Mouse (Mus musculus): ENCODE data around the gene Tex29. TPM values are rescaled to one million over a fixed set of nuclear protein-coding genes. Genes with fewer than 3 reads are reported as not detected.
"Not testable (repeated sequence)": the region's sequence is repeated elsewhere in the genome, so short reads cannot be mapped to it uniquely, and the experiment has no call there.

Tex29 gene
- total RNA-seq, 2 experiments from 2014 or later = not detected

DNA sequence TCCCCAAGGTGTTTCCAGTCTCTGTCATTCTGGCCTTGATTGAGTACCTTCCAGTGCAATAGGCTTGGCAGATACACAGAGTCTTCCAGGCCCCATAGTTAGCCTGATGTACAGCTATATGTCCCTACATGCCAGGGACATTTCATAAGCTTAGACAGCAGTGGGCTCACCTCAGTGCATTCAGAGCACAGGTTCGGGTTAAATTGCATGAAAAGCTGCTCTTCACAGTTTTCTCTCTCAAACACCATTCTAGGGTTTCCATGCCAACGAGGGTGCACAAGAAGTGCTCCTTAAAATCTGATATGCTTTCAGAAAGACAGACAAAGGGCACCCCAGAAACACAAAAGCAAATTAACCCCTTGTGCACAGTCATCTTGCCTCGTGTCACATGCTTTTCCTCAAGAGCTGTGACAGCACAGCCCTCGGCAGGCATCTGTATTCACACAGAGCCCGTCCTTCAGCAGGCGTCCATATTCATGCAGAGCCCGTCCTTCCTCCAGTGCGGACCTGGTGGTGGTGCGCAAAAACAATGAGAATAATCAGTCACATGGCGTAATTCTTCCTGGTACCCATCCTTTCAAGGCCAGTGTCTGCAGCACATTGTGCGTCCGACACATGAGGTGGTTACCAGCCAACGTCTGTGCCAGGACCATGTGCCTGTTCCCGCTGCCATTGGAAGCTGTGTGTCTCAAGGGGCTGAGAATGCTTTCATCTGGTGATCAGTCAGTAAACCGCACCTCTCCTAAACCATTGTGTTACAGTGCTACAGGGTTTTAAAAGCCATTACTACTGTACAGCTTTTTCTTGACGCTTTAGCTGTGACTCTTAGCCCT is 9.8 kb upstream of the Tex29 start:
- no peak for ATAC-seq (ENCODE audit: poor library complexity, severe bottlenecking)

GRCm38 (mm10) chr8:11831174-11831573 is 9.1 kb upstream of the Tex29 start:
- ATAC-seq (ENCODE audit: poor library complexity, severe bottlenecking) = no peak

DNA sequence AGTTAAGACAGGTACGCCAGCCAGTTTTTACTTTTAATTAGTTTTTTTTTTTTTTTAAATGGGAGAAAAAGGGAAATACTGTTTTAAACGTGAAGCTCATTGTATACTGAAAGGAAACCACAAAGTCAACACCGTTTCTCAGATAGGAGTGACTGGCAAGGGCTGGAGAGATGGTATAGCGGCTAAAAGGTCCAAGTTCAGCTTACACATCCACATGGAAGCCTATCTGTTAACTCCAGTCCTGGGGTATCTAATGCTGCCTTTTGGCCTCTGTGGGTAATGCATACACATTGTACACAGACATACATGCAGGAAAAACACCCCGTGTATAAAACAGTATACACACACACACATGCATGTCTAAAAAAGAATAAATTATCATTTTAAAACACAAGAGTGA is 8.3 kb upstream of the Tex29 start:
- ATAC-seq (ENCODE audit: poor library complexity, severe bottlenecking) = no peak

GRCm38 (mm10) chr8:11833157-11833556 is 7.1 kb upstream of the Tex29 start:
- no peak for ATAC-seq (ENCODE audit: poor library complexity, severe bottlenecking)

DNA sequence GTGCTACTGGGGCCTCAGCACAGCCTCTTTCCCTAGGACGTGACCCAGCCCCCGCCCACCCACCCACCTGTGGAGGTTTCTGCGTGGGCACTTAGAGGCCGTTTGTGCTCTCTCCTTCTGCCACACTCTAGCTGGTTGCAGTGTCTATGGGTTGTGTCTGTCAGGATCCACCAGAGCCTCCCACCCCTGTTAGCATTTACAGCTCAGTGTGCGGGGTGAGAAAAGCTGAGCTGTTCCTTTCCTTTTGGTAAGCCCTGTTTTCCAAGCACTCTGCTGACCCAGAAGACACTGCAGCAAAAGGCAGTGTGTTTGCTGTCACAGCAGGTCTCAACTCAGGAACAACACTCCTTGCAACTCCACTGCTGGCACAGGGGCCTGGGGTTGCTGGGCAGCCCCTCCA is 6.1 kb upstream of the Tex29 start:
- ATAC-seq (ENCODE audit: poor library complexity, severe bottlenecking) = no peak

GRCm38 (mm10) chr8:11834691-11835090 is 5.6 kb upstream of the Tex29 start:
- ATAC-seq (ENCODE audit: poor library complexity, severe bottlenecking) = no peak

DNA sequence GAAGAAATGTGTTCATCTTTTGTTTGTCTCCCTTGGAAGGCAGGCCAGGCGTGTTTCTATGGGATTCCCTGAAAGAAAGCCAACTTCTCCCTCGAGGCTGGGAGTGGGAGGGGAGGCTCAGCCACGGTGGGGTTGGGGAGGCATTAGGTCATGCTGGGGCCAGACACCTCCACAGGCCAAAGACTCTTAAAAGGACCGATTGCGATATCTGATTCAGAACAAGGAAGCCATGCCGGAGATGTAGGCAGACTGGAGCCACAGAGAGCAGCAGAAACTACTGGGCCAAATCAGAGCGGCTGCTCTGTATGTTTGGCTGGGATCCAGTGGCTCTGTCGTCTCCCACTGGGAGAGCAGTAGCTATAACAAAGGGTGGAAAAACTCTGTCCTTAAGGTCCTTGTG is 1.3 kb downstream of the Tex29 start:
- ATAC-seq (ENCODE audit: poor library complexity, severe bottlenecking) = no peak

- no peak for ATAC-seq (ENCODE audit: poor library complexity, severe bottlenecking)
These were observed 2.5 kb downstream of the Tex29 start for GRCm38 (mm10) chr8:11842757-11843156.

DNA sequence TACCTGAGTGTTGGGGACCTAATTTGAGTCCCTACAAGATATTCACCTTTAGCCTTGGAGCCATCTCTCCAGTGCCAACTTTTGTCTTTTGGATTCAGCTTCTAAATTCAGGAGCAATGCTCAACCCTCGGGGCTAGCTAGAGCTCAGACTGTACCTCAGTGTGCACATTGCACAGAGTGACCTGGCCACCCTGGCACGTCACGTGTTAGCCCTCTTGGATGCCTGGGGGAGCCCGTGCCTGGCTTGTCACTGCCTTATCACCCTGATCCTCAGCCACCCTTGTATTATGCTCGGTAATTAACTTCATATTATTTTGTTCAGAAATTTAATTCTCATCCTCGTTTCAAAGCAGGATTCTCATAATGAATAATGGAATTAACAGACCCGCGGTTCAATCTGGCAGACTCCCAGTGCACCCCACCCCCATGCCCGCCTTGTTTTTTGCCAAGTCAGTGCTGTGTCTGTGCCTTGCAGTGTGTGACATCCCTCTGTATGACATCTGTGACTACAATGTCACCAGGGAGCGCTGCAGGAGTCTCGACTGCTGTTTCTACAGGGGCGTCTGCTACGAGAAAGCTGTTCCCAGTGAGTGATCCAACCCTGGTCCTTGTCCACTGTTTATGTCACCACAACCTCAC is 3.5 kb downstream of the Tex29 start:
- ATAC-seq (ENCODE audit: poor library complexity, severe bottlenecking) = no peak

GRCm38 (mm10) chr8:11844316-11844685 is 4.0 kb downstream of the Tex29 start:
- ATAC-seq (ENCODE audit: poor library complexity, severe bottlenecking) = no peak

GRCm38 (mm10) chr8:11846807-11847206 is 6.5 kb downstream of the Tex29 start:
- ATAC-seq (ENCODE audit: poor library complexity, severe bottlenecking) = no peak

DNA sequence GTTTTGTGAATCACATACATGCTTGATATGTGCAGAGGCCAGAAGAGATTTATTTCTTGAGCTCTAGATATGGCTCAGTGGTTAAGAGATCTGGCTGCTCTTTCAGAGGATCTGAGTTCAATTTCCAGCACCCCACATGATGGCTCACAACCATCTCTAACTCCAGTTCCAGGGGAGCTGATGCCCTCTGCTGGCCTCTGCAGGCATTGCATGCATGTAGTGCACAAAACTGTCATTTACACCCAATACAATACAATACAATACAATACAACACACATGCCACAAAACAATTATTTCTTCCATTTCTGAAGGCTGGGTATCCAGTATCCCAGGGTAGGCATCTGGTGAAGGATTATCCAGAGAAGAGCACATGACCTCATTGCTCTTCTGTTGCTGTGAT is 27.6 kb downstream of the Tex29 start:
- ATAC-seq (ENCODE audit: poor library complexity, severe bottlenecking) = no peak

DNA sequence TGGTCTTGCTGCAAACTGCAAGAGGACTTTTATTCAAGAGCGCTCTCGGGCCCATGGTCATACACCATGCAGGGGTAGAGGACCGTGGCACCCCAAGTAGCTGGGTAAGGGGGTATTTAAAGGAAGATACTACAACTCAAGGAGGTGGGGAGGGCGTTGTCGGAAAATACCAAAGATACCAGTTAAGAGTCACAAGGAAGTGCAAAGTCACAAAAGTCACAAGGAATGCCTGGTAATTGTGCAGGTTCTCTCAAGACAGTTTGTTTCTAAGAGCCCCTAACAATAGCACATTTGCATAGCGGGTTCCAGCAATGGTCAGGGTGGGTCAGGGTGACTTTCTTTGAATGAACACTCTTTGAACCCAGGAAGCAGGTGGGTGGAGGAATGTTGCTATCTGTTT is 34.0 kb downstream of the Tex29 start:
- ATAC-seq (ENCODE audit: poor library complexity, severe bottlenecking) = not testable (repeated sequence)

DNA sequence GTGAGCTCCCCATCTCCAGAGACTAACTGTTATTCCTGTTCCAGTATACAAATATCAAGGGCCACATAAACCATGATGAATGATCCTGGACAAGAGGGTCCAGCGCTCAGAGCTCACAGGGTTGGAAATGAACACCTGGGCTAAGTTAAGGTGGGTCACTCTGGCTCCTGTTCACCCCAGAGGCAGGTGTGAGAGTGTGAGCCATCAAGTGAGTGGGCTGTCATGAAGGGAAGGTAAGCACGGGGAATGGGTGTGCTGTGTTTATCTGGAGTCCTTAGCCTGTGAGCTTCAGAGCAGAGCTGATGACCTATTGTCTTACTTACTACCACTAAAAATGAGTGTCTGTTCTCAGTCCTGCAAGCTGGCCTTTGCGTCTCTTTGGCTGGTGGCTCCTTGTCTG is 44.4 kb downstream of the Tex29 start:
- no peak for ATAC-seq (ENCODE audit: poor library complexity, severe bottlenecking)

DNA sequence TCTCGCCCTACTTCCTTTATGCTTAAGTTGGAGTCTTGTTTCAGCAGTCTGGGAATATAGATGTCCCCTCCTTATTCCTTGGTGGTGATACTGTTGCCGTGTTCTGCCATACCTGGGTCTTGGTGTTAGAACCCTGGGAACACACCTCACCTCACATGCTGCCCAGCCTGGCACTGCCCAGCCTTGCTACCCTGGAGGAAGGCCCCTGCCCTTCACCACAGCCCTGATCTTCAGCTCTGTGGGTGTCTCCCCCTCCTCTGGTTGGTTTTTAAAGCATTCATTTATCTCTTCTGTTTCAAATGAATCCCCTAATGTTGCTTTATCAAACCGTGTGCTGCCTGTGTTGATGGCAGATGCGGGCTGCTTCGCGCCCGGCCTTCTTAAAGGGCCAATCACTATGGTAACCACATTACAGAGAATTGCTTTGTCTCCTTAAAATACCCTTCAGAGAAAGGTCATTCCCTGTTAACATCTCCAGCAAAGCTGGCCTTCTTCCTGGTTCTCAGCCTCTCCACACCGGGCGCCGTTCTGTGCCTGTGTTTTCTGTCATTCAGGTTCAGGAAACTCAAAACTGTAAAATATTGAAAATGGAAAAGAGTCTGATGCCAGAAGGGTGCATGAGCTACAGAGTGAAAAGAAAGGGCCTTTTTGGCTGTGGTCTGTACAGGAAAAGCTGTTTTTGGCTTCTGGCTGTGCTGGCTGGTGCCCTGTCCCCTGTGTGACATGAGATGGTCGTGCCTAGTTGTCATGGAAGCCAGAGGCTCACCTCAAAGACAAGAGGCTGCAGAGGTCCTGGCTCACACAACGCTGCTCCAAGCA is 45.8 kb downstream of the Tex29 start:
- ATAC-seq (ENCODE audit: poor library complexity, severe bottlenecking) = no peak

GRCm38 (mm10) chr8:11886824-11887223 is 46.5 kb downstream of the Tex29 start:
- no peak for ATAC-seq (ENCODE audit: poor library complexity, severe bottlenecking)

DNA sequence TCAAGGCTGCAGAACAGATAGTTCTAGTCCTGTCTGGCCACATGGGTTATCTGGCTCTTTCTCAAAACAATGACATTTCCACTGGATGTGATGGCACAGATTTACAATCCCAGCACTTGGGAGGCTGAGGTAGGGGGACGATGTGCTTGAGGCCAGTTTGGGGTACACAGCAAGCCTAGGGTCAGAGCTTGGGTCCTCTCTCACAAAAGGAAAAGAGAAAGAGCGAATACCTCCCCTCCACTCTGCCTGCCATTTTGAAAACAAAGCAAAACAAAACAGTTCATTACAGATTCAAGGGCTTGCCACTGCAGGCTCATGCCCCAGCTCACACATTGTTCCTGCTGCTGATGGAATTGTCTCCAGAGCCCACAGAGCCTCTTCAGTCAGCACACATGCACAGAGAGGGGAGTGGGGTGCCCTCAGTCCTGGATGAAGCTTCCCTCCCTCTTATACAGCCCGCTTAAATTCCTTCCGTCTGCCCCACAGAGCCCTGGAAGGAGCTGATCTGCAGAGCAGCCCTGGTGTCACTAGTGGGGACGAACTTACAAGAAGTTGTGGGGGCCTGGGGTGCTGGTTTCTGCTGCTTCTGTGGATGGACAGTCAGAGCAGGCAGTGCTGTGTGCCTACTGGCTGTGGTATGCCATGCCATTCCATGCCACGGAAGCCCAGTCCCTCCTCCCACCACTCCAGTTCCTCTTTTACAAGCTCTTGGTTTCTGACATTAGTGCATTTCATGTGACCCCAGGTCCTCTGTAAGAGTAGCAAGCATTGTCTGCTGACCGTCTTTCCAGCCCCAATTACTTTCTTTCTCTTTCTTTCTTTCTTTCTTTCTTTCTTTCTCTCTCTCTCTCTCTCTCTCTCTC is 49.1 kb downstream of the Tex29 start:
- ATAC-seq (ENCODE audit: poor library complexity, severe bottlenecking) = no peak

DNA sequence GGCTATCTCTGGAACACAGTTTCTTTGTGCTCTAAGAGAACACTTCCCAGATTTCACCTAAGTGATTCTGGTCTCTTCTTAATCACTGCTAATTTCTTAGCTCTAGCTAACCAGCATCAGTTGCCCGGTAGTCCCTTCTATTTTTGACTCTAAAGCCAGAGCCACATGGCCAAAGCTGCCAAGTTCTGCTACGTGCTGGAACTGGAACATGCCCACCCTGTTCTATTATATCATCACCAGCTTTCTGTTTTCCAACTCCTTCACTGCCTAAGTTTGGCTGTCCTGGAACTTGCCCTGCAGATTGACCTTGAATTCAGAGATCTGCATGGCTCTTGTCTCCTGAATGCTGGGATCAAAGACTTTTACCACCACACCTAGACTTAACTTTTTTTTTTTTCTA is 52.5 kb downstream of the Tex29 start:
- ATAC-seq (ENCODE audit: poor library complexity, severe bottlenecking) = no peak

DNA sequence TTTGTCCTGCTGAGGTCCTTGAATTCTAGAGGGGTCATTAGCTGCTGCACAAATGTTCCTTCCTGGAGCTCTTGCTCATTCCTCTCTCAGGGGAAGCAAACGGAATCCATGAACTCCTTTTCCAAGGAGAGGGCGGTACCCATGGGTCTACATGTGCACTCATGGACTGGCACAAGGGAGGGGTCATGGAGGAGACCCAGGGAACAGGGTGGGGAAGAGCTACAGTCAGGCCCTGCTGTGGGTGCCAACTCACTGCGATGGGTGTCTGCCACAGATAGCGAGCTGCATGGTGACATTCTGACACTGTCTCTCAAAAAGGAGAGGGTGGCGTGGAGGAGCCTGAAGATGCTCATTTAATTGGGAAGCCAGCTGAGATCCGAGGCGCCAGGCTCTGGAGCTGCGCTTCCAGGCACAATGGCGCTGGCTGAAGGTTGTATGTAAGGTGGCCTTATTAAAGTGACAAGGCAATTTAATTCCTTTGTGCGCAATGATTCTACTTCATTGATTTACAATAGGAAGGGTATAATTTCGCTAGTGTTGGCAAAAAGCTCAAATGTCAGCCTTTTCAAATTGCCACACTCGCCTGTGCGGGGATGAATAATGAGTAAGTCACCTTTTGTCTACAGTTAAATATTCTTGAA is 55.9 kb downstream of the Tex29 start:
- no peak for ATAC-seq (ENCODE audit: poor library complexity, severe bottlenecking)

DNA sequence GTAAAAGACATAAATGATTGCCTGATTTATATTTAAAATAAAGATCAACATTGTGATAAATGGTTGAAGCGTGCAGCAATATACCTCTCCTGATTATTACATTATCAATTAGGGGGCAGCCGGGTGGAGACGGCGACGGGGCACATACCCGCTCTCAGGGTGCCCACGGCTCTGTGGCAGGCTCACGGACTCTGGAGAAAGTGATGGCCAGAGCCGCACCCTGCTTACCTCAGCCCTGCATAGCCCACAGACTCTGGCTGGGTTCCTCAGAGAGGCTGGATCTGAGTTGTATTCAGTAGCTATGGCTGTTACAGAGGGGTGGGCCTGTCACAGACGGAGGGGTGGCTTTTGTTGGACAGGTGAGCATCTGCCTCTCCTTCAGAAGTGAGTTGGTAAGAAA is 56.4 kb downstream of the Tex29 start:
- no peak for ATAC-seq (ENCODE audit: poor library complexity, severe bottlenecking)

Data from megakaryocyte, adult 5-6 weeks (primary cell).